Mouse (Mus musculus): ENCODE measurements around the gene Sbk3. TPM values are rescaled to one million over a fixed set of nuclear protein-coding genes. Genes with fewer than 3 reads are reported as not detected.
A peak's percentile ranks its signal among the peaks of the same experiment; 100 is the strongest.

Sbk3 gene
- polyA plus RNA-seq, 1 experiment: 0.34 TPM

- Histone ChIP-seq H3K36me3 (ENCODE audit: control insufficient read depth, insufficient read depth) (no peaks in the 10 kb centered on the region), H3K79me2 (ENCODE audit: control insufficient read depth, insufficient read depth) (no peaks in the 10 kb centered on the region), H3ac (ENCODE audit: control insufficient read depth, insufficient read length) (no peak overlapping the region), H3K27me3 (ENCODE audit: control insufficient read depth, insufficient read depth, insufficient read length) (peaks cover 9% of the 10 kb centered on the region), H3K4me2 (ENCODE audit: low read depth) (no peak overlapping the region), H3K4me3 (no peak overlapping the region)
- TF ChIP-seq TCF12 (IDR thresholded peaks at IDR 0.05; ENCODE audit: insufficient read depth, poor library complexity, severe bottlenecking): no peak
- TF ChIP-seq USF1 (IDR thresholded peaks at IDR 0.05; ENCODE audit: low read depth): no peak
- TF ChIP-seq MYOD1 (IDR thresholded peaks at IDR 0.05; ENCODE audit: control insufficient read depth in 1 of 3, insufficient read length in 2 of 3, low read depth in 2 of 3): no peak
- TF ChIP-seq MAX (IDR thresholded peaks at IDR 0.05; ENCODE audit: low read depth): no peak
- TF ChIP-seq POLR2A (IDR thresholded peaks at IDR 0.05; ENCODE audit: insufficient read length, low read depth): no peak
- no peak for TF ChIP-seq E2F4 (IDR thresholded peaks at IDR 0.05; ENCODE audit: insufficient read depth)
- no peak for TF ChIP-seq POLR2AphosphoS2 (IDR thresholded peaks at IDR 0.05; ENCODE audit: insufficient read length, low read depth)
- TF ChIP-seq SRF (IDR thresholded peaks at IDR 0.05; ENCODE audit: control insufficient read depth, insufficient read length, low read depth): no peak
- no peak for TF ChIP-seq REST (IDR thresholded peaks at IDR 0.05; ENCODE audit: insufficient read depth, insufficient read length)
- no peak for TF ChIP-seq TCF3 (IDR thresholded peaks at IDR 0.05; ENCODE audit: insufficient read length, low read depth)
- TF ChIP-seq MYOG (IDR thresholded peaks at IDR 0.05; ENCODE audit: control insufficient read depth in 1 of 3, insufficient read depth in 1 of 3, insufficient read length in 2 of 3, low read depth in 2 of 3): no peak
- no peak for TF ChIP-seq CEBPB (IDR thresholded peaks at IDR 0.05; ENCODE audit: insufficient read depth, poor library complexity, severe bottlenecking)
Observed at GRCm38 (mm10) chr7:4957361-4957760, 13.6 kb downstream of the Sbk3 start.

GRCm38 (mm10) chr7:4953815-4954445, 17.0 kb downstream of the Sbk3 start:
- H3K27me3 ChIP-seq (ENCODE audit: control insufficient read depth, insufficient read depth, insufficient read length): peaks cover 9% of the 10 kb centered on the region
- H3K4me2 ChIP-seq (ENCODE audit: low read depth): no peak overlapping the region
- no peaks in the 10 kb centered on the region for H3K36me3 ChIP-seq (ENCODE audit: control insufficient read depth, insufficient read depth)
- TF ChIP-seq TCF3 (IDR thresholded peaks at IDR 0.05; ENCODE audit: insufficient read length, low read depth): no peak
- TF ChIP-seq CEBPB (IDR thresholded peaks at IDR 0.05; ENCODE audit: insufficient read depth, poor library complexity, severe bottlenecking): no peak
- TF ChIP-seq MYOD1 (IDR thresholded peaks at IDR 0.05; ENCODE audit: control insufficient read depth in 1 of 3, insufficient read length in 2 of 3, low read depth in 2 of 3): no peak
- no peak for TF ChIP-seq MYOG (IDR thresholded peaks at IDR 0.05; ENCODE audit: control insufficient read depth in 1 of 3, insufficient read depth in 1 of 3, insufficient read length in 2 of 3, low read depth in 2 of 3)
- TF ChIP-seq MAX (IDR thresholded peaks at IDR 0.05; ENCODE audit: low read depth): no peak
- TF ChIP-seq USF1 (IDR thresholded peaks at IDR 0.05; ENCODE audit: low read depth): no peak
- no peak for TF ChIP-seq E2F4 (IDR thresholded peaks at IDR 0.05; ENCODE audit: insufficient read depth)
- no peak for TF ChIP-seq REST (IDR thresholded peaks at IDR 0.05; ENCODE audit: insufficient read depth, insufficient read length)
- no peak for TF ChIP-seq SRF (IDR thresholded peaks at IDR 0.05; ENCODE audit: control insufficient read depth, insufficient read length, low read depth)
- TF ChIP-seq POLR2AphosphoS2 (IDR thresholded peaks at IDR 0.05; ENCODE audit: insufficient read length, low read depth): no peak
- TF ChIP-seq POLR2A (IDR thresholded peaks at IDR 0.05; ENCODE audit: insufficient read length, low read depth): no peak
- no peak for TF ChIP-seq TCF12 (IDR thresholded peaks at IDR 0.05; ENCODE audit: insufficient read depth, poor library complexity, severe bottlenecking)
- no peak overlapping the region for H3K4me3 ChIP-seq
- no peak overlapping the region for H3ac ChIP-seq (ENCODE audit: control insufficient read depth, insufficient read length)
- H3K79me2 ChIP-seq (ENCODE audit: control insufficient read depth, insufficient read depth): no peaks in the 10 kb centered on the region

GRCm38 (mm10) chr7:4950561-4951342, 20.2 kb downstream of the Sbk3 start:
- H3K4me3 ChIP-seq: no peak overlapping the region
- TF ChIP-seq MAX (IDR thresholded peaks at IDR 0.05; ENCODE audit: low read depth): no peak
- peak; percentile 58 for TF ChIP-seq USF1 (IDR thresholded peaks at IDR 0.05; ENCODE audit: low read depth)
- no peak for TF ChIP-seq MYOD1 (IDR thresholded peaks at IDR 0.05; ENCODE audit: control insufficient read depth in 1 of 3, insufficient read length in 2 of 3, low read depth in 2 of 3)
- TF ChIP-seq SRF (IDR thresholded peaks at IDR 0.05; ENCODE audit: control insufficient read depth, insufficient read length, low read depth): no peak
- no peak for TF ChIP-seq CEBPB (IDR thresholded peaks at IDR 0.05; ENCODE audit: insufficient read depth, poor library complexity, severe bottlenecking)
- no peak for TF ChIP-seq POLR2AphosphoS2 (IDR thresholded peaks at IDR 0.05; ENCODE audit: insufficient read length, low read depth)
- no peak for TF ChIP-seq TCF12 (IDR thresholded peaks at IDR 0.05; ENCODE audit: insufficient read depth, poor library complexity, severe bottlenecking)
- no peak for TF ChIP-seq E2F4 (IDR thresholded peaks at IDR 0.05; ENCODE audit: insufficient read depth)
- H3K4me2 ChIP-seq (ENCODE audit: low read depth): peak overlapping the region; percentile 21
- H3K36me3 ChIP-seq (ENCODE audit: control insufficient read depth, insufficient read depth): no peaks in the 10 kb centered on the region
- no peaks in the 10 kb centered on the region for H3K79me2 ChIP-seq (ENCODE audit: control insufficient read depth, insufficient read depth)
- peaks cover 9% of the 10 kb centered on the region for H3K27me3 ChIP-seq (ENCODE audit: control insufficient read depth, insufficient read depth, insufficient read length)
- no peak overlapping the region for H3ac ChIP-seq (ENCODE audit: control insufficient read depth, insufficient read length)

- Histone ChIP-seq H3K79me2 (ENCODE audit: control insufficient read depth, insufficient read depth) (no peaks in the 10 kb centered on the region), H3ac (ENCODE audit: control insufficient read depth, insufficient read length) (no peak overlapping the region), H3K36me3 (ENCODE audit: control insufficient read depth, insufficient read depth) (no peaks in the 10 kb centered on the region), H3K27me3 (ENCODE audit: control insufficient read depth, insufficient read depth, insufficient read length) (peaks cover 6% of the 10 kb centered on the region), H3K4me3 (no peak overlapping the region), H3K4me2 (ENCODE audit: low read depth) (no peak overlapping the region)
- TF ChIP-seq POLR2AphosphoS2 (IDR thresholded peaks at IDR 0.05; ENCODE audit: insufficient read length, low read depth): no peak
- no peak for TF ChIP-seq TCF3 (IDR thresholded peaks at IDR 0.05; ENCODE audit: insufficient read length, low read depth)
Observed at GRCm38 (mm10) chr7:4948386-4948785, 22.6 kb downstream of the Sbk3 start.
